Mouse (Mus musculus): ENCODE results near the gene Tfrc. TPM values are rescaled to one million over a fixed set of nuclear protein-coding genes. Genes with fewer than 3 reads are reported as not detected.

Gene Tfrc
- polyA plus RNA-seq, 1 experiment from 2014 or later = 73.6 TPM

DNA sequence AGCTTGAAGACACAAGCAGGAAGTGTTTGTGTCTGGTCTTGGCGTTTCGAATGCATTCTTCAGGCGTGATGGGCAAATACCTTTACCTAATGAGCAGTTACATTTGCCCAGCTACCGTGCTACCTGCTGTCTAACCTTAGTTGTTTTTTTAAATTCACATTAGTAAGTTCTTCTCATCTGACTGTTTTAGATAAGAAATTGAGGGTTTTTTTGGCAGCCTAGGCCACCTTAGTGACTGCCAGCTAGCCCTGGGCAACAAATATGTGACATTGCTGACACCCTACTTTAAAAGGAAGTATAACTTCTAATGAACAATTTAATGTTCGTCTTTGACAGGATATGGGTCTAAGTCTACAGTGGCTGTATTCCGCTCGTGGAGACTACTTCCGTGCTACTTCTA is 19.4 kb downstream of the Tfrc start:
- DNase-seq (ENCODE audit: low spot score) = no peak
- Histone ChIP-seq H3K4me3 (ENCODE audit: low read depth, low read length) (no peak overlapping the region), H3K9ac (ENCODE audit: low read length) (no peak overlapping the region), H3K36me3 (ENCODE audit: control insufficient read depth, insufficient read depth, low read length) (peaks cover 13% of the 10 kb centered on the region; the same call in 1 of the 2 replicates), H3K27me3 (ENCODE audit: control insufficient read depth, insufficient read depth, low read length) (no peaks in the 10 kb centered on the region), H3K4me1 (replicated peaks; ENCODE audit: control insufficient read depth, insufficient read depth, low read length) (no peaks in the 10 kb centered on the region), H3K9me3 (ENCODE audit: control insufficient read depth, low read length) (no peaks in the 10 kb centered on the region), H3K27ac (ENCODE audit: low read depth, low read length) (no peak overlapping the region), H3K4me2 (ENCODE audit: low read depth, low read length, severe bottlenecking) (no peak overlapping the region)
- WGBS = 96% methylated on average over 8 of the region's 8 CpGs
- ATAC-seq (replicated peaks; ENCODE audit: low FRiP score) = no peak

DNA sequence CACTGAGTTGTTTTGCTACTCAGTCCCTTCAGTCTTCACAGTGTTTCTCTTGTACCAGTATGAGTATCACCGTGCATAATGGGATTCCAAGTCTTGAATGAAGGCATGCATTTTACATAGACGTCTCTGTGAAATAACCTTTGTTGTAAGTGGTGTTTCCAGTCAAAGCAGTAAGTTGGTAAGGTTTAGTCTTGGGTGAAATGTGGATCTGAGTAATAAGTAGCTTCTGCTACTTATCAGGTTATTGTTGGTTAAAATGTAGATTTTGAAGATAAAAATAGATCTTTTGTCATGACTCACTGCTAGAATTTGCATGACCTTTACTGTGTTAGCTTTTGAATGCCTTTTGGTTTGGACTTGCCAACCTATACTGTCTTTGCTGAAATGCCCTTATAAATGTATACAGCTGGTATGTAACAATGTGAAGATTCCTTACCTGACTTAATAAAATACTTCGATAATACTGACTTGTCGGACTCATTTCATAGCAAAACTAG is 23.7 kb downstream of the Tfrc start:
- Histone ChIP-seq H3K27ac (ENCODE audit: low read depth, low read length) (no peak overlapping the region), H3K4me1 (replicated peaks; ENCODE audit: control insufficient read depth, insufficient read depth, low read length) (no peaks in the 10 kb centered on the region), H3K4me3 (ENCODE audit: low read depth, low read length) (no peak overlapping the region), H3K27me3 (ENCODE audit: control insufficient read depth, insufficient read depth, low read length) (no peaks in the 10 kb centered on the region), H3K9me3 (ENCODE audit: control insufficient read depth, low read length) (no peaks in the 10 kb centered on the region), H3K4me2 (ENCODE audit: low read depth, low read length, severe bottlenecking) (no peak overlapping the region), H3K36me3 (ENCODE audit: control insufficient read depth, insufficient read depth, low read length) (peaks cover 13% of the 10 kb centered on the region; the same call in 1 of the 2 replicates), H3K9ac (ENCODE audit: low read length) (no peak overlapping the region)
- WGBS = 88% methylated on average over 4 of the region's 4 CpGs
- ATAC-seq (replicated peaks; ENCODE audit: low FRiP score) = no peak
- no peak for DNase-seq (ENCODE audit: low spot score)

DNA sequence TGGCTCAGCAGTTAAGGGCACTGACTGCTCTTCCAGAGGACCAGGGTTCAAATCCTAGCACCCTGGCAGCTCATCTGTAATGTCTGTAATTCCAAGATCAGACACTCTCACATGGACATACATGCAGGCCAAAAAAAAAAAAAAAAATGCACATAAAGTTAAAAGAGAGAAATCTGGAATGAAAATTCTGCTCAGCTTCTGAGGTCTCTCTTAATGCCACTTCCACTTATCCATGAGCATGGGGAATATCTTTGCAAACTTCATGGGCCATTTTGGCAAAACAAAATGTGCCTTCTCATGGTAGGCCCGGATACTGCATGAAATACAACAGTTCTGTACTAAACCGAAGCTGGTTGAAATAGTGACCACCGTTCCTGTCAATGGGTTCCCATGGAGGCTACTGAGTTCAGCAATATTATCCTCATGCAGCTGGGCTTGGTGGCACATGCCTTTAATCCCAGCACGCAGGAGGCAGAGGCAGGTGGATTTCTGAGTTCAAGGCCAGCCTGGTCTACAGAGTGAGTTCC is 24.8 kb downstream of the Tfrc start:
- H3K9me3 ChIP-seq (ENCODE audit: control insufficient read depth, low read length) = no peaks in the 10 kb centered on the region
- H3K4me1 ChIP-seq (replicated peaks; ENCODE audit: control insufficient read depth, insufficient read depth, low read length) = no peaks in the 10 kb centered on the region
- no peak overlapping the region for H3K4me2 ChIP-seq (ENCODE audit: low read depth, low read length, severe bottlenecking)
- 86% methylated on average over 4 of the region's 4 CpGs for WGBS
- peaks cover 10% of the 10 kb centered on the region; the same call in 1 of the 2 replicates for H3K36me3 ChIP-seq (ENCODE audit: control insufficient read depth, insufficient read depth, low read length)
- H3K4me3 ChIP-seq (ENCODE audit: low read depth, low read length) = no peak overlapping the region
- no peak overlapping the region for H3K9ac ChIP-seq (ENCODE audit: low read length)
- no peak overlapping the region for H3K27ac ChIP-seq (ENCODE audit: low read depth, low read length)
- ATAC-seq (replicated peaks; ENCODE audit: low FRiP score) (no peak), DNase-seq (ENCODE audit: low spot score) (no peak)
- no peaks in the 10 kb centered on the region for H3K27me3 ChIP-seq (ENCODE audit: control insufficient read depth, insufficient read depth, low read length)

DNA sequence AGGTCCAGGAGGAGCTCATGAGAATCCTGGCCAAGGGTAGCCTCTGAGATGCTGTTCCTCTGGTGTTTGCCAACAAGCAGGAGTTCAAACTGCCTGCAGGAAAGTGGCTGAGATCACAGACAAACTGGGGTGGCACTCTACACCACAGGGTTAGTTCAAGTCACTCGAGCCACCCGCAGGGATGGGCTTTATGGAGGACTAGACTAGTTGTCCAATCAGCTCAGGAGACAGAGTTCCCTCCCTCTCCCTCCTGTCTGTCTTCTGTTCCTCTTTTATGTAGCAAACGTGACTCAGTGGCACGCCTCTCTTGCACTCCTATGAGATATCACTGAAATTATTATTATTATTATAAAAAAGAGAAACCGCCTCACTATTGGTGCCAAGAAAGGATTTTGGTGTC is 25.5 kb downstream of the Tfrc start:
- WGBS = 88% methylated on average over 5 of the region's 5 CpGs
- Histone ChIP-seq H3K27ac (ENCODE audit: low read depth, low read length) (no peak overlapping the region), H3K36me3 (ENCODE audit: control insufficient read depth, insufficient read depth, low read length) (peaks cover 10% of the 10 kb centered on the region; the same call in 1 of the 2 replicates), H3K27me3 (ENCODE audit: control insufficient read depth, insufficient read depth, low read length) (no peaks in the 10 kb centered on the region), H3K4me3 (ENCODE audit: low read depth, low read length) (no peak overlapping the region), H3K9me3 (ENCODE audit: control insufficient read depth, low read length) (no peaks in the 10 kb centered on the region), H3K4me2 (ENCODE audit: low read depth, low read length, severe bottlenecking) (no peak overlapping the region), H3K4me1 (replicated peaks; ENCODE audit: control insufficient read depth, insufficient read depth, low read length) (no peaks in the 10 kb centered on the region), H3K9ac (ENCODE audit: low read length) (no peak overlapping the region)
- DNase-seq (ENCODE audit: low spot score) (no peak), ATAC-seq (replicated peaks; ENCODE audit: low FRiP score) (no peak)

DNA sequence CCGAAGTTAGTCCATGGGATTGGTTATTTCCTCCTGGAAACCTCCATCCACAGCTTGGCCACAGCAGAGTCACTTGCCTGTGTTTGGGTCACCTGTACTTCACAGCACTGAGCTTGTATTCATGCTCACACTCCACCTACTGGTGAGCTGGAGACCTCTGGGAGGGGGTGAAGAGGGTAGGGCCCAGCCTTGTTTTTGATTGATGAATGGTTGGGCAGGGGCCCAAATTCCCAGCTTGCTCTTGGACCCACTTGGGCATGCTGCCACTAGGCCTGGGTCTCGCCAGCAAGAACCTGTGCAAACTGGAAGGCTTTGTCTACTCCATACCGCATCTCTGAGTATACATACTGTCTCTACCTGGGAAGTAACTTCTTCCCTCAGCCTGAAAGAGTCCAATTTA is 26.6 kb downstream of the Tfrc start:
- Histone ChIP-seq H3K4me2 (ENCODE audit: low read depth, low read length, severe bottlenecking) (no peak overlapping the region), H3K36me3 (ENCODE audit: control insufficient read depth, insufficient read depth, low read length) (peaks cover 7% of the 10 kb centered on the region; the same call in 1 of the 2 replicates), H3K9me3 (ENCODE audit: control insufficient read depth, low read length) (no peaks in the 10 kb centered on the region), H3K4me3 (ENCODE audit: low read depth, low read length) (no peak overlapping the region), H3K27me3 (ENCODE audit: control insufficient read depth, insufficient read depth, low read length) (no peaks in the 10 kb centered on the region), H3K27ac (ENCODE audit: low read depth, low read length) (no peak overlapping the region), H3K4me1 (replicated peaks; ENCODE audit: control insufficient read depth, insufficient read depth, low read length) (no peaks in the 10 kb centered on the region), H3K9ac (ENCODE audit: low read length) (no peak overlapping the region)
- WGBS = 75% methylated on average over 3 of the region's 3 CpGs
- DNase-seq (ENCODE audit: low spot score) (no peak), ATAC-seq (replicated peaks; ENCODE audit: low FRiP score) (no peak)

DNA sequence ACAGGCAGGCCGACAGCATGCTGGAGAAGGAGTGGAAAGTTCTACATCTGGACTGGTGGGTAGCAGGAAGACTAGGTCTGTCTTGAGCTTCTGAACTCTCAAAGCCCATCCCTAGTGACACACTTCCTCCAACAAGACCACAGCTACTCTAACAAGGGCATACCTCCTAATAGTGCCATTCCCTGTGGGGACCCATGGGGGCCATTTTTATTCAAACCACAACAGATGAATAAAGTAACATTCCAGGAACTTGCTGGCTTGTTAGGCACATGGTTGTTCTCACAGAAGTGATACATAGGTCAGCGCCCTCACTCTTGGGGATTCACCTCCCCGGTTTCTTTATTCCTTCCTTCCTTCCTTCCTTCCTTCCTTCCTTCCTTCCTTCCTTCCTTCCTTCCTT is 27.6 kb downstream of the Tfrc start:
- ATAC-seq (replicated peaks; ENCODE audit: low FRiP score) (no peak), DNase-seq (ENCODE audit: low spot score) (no peak)
- no peaks in the 10 kb centered on the region for H3K27me3 ChIP-seq (ENCODE audit: control insufficient read depth, insufficient read depth, low read length)
- peaks cover 4% of the 10 kb centered on the region; the same call in 1 of the 2 replicates for H3K36me3 ChIP-seq (ENCODE audit: control insufficient read depth, insufficient read depth, low read length)
- no peak overlapping the region for H3K9ac ChIP-seq (ENCODE audit: low read length)
- H3K27ac ChIP-seq (ENCODE audit: low read depth, low read length) = no peak overlapping the region
- 91% methylated on average over 3 of the region's 3 CpGs for WGBS
- no peaks in the 10 kb centered on the region for H3K9me3 ChIP-seq (ENCODE audit: control insufficient read depth, low read length)
- H3K4me3 ChIP-seq (ENCODE audit: low read depth, low read length) = no peak overlapping the region
- H3K4me2 ChIP-seq (ENCODE audit: low read depth, low read length, severe bottlenecking) = no peak overlapping the region
- no peaks in the 10 kb centered on the region for H3K4me1 ChIP-seq (replicated peaks; ENCODE audit: control insufficient read depth, insufficient read depth, low read length)

DNA sequence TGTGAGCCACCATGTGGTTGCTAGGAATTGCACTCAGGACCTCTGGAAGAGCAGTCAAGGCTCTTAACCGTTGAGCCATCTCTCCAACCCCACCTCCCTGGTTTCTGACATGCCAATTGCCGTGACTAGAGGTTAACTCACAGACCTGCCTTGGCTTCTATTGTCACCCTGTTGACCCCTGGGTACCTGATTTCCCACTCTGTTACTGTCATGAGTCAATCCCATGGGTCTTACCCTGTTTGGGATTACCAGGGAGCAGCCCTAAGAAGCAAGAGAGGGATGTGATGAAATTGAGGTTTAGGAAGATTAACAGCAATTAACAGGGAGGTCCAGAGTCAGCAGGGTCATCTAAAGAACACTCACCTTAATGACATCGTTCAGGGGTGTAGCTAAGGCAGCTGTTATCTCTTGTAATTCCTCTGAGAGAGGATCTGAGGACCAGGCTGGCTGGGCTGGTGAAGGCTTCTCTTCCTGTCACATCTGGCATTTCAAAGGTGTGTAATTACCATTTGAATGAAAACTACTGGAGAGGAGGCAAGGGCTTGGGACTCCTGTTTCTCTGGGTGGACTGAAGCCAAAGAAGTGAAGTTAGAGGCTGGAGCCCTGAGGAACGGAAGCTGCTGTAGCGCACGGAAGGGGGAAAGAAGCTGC is 28.3 kb downstream of the Tfrc start:
- Histone ChIP-seq H3K4me2 (ENCODE audit: low read depth, low read length, severe bottlenecking) (no peak overlapping the region), H3K36me3 (ENCODE audit: control insufficient read depth, insufficient read depth, low read length) (peaks cover 4% of the 10 kb centered on the region; the same call in 1 of the 2 replicates), H3K9ac (ENCODE audit: low read length) (no peak overlapping the region), H3K9me3 (ENCODE audit: control insufficient read depth, low read length) (no peaks in the 10 kb centered on the region), H3K4me3 (ENCODE audit: low read depth, low read length) (no peak overlapping the region), H3K27ac (ENCODE audit: low read depth, low read length) (no peak overlapping the region), H3K27me3 (ENCODE audit: control insufficient read depth, insufficient read depth, low read length) (no peaks in the 10 kb centered on the region), H3K4me1 (replicated peaks; ENCODE audit: control insufficient read depth, insufficient read depth, low read length) (no peaks in the 10 kb centered on the region)
- DNase-seq (ENCODE audit: low spot score) (no peak), ATAC-seq (replicated peaks; ENCODE audit: low FRiP score) (no peak)
- 53% methylated on average over 6 of the region's 6 CpGs for WGBS

DNA sequence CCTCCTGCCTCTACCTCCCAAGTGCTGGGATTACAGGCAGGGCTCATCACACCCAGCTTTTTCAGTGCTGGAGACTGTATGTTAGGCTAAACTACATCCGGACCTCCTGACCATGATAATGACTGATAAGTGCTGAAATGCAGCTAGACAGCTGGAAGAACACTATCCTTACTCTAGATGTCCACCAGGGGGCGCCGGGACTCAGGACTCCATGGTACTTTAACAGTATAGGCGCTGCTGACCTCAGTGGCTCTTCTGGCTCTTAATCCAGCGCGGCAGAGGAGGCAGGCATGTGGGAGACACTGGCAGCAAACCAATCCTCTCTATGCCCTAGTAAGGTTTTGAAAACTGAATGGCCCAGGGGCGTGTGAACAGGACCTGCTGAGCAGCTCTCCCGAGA is 29.8 kb downstream of the Tfrc start:
- Histone ChIP-seq H3K4me1 (replicated peaks; ENCODE audit: control insufficient read depth, insufficient read depth, low read length) (no peaks in the 10 kb centered on the region), H3K9ac (ENCODE audit: low read length) (no peak overlapping the region), H3K27me3 (ENCODE audit: control insufficient read depth, insufficient read depth, low read length) (no peaks in the 10 kb centered on the region), H3K4me3 (ENCODE audit: low read depth, low read length) (no peak overlapping the region), H3K36me3 (ENCODE audit: control insufficient read depth, insufficient read depth, low read length) (no peaks in the 10 kb centered on the region), H3K27ac (ENCODE audit: low read depth, low read length) (no peak overlapping the region), H3K9me3 (ENCODE audit: control insufficient read depth, low read length) (no peaks in the 10 kb centered on the region), H3K4me2 (ENCODE audit: low read depth, low read length, severe bottlenecking) (no peak overlapping the region)
- ATAC-seq (replicated peaks; ENCODE audit: low FRiP score) (peak; percentile 70), DNase-seq (ENCODE audit: low spot score) (peak; percentile 92)
- WGBS = 15% methylated on average over 8 of the region's 8 CpGs

DNA sequence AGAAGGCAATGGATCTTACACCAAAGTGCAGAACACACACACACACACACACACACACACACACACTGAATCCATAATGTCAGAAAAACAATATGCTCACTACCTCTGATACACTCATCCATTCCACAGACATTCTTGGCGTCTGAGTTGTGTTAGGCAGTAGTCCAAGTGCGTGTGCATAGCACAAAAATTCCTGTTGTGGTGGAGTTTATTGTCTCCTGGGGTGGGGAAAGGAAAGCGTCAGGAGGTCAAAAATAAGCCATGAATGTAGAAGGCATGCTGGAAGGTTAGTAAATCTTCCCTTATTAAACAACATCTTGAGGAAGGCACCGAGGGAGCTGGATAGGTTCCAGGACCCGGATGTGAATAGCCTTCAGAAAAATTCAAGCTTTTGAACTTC is 31.4 kb downstream of the Tfrc start:
- DNase-seq (ENCODE audit: low spot score) (no peak), ATAC-seq (replicated peaks; ENCODE audit: low FRiP score) (no peak)
- Histone ChIP-seq H3K9me3 (ENCODE audit: control insufficient read depth, low read length) (no peaks in the 10 kb centered on the region), H3K27me3 (ENCODE audit: control insufficient read depth, insufficient read depth, low read length) (no peaks in the 10 kb centered on the region), H3K36me3 (ENCODE audit: control insufficient read depth, insufficient read depth, low read length) (no peaks in the 10 kb centered on the region), H3K9ac (ENCODE audit: low read length) (no peak overlapping the region), H3K27ac (ENCODE audit: low read depth, low read length) (no peak overlapping the region), H3K4me1 (replicated peaks; ENCODE audit: control insufficient read depth, insufficient read depth, low read length) (peaks cover 2% of the 10 kb centered on the region), H3K4me2 (ENCODE audit: low read depth, low read length, severe bottlenecking) (no peak overlapping the region), H3K4me3 (ENCODE audit: low read depth, low read length) (no peak overlapping the region)
- WGBS = 86% methylated on average over 5 of the region's 5 CpGs
